In genomic region chr11:97885296-97885915, GRCm38 (mm10) we compare ENCODE assay signal across 12 mouse cellular contexts. TPM values are rescaled to one million over a fixed set of nuclear protein-coding genes. Genes with fewer than 3 reads are reported as not detected.
A peak's percentile ranks its signal among the peaks of the same experiment; 100 is the strongest.
DNase-seq lines count a peak whose midpoint lies in the region; ATAC-seq and TF ChIP-seq lines count a peak whose summit lies in the region.
"Had no signal": no experiment of that assay in that cellular context is flagged by ENCODE, and none has a peak within 500 bp of the region (broad histone marks: within the 10 kb centered on the region; RNA-seq: fewer than 3 reads in every experiment).

No protein-coding gene starts in this region.

- no peak overlapping the region for H3K4me2 ChIP-seq in forebrain, embryonic 13.5 days
- peak overlapping the region; percentile 72 for H3K4me2 ChIP-seq in liver, embryonic 11.5 days
- no peak overlapping the region for H3K4me2 ChIP-seq in liver, postnatal 0 days (ENCODE audit: low read depth, low read length)
- no peak overlapping the region for H3K4me2 ChIP-seq in limb, embryonic 15.5 days

- peak overlapping the region; percentile 68; the same call in 1 of the 2 replicates for H3K4me3 ChIP-seq in forebrain, embryonic 10.5 days
- H3K4me3 ChIP-seq in forebrain, embryonic 13.5 days = no peak overlapping the region
- H3K4me3 ChIP-seq in liver, embryonic 11.5 days (ENCODE audit: low read depth, low read length) = peak overlapping the region; percentile 61; the same call in 1 of the 2 replicates
- H3K4me3 ChIP-seq in liver, postnatal 0 days (ENCODE audit: low read depth, low read length) = no peak overlapping the region
- no peak overlapping the region for H3K4me3 ChIP-seq in limb, embryonic 15.5 days

- no peak for TF ChIP-seq CTCF in liver, postnatal 0 days (IDR thresholded peaks at IDR 0.05; ENCODE audit: low read depth)

- ATAC-seq in forebrain, embryonic 13.5 days = no peak
- no peak for ATAC-seq in liver, embryonic 11.5 days (replicated peaks; ENCODE audit: low FRiP score)
- ATAC-seq in liver, postnatal 0 days = no peak
- no peak for ATAC-seq in limb, embryonic 15.5 days (ENCODE audit: insufficient number of reproducible peaks, low FRiP score, low TSS enrichment, low read depth)

- H3K36me3 ChIP-seq in forebrain, embryonic 10.5 days (replicated peaks) = no peaks in the 10 kb centered on the region
- no peaks in the 10 kb centered on the region for H3K36me3 ChIP-seq in forebrain, embryonic 13.5 days (ENCODE audit: poor library complexity, severe bottlenecking)
- H3K36me3 ChIP-seq in liver, embryonic 11.5 days (ENCODE audit: control insufficient read depth, insufficient read depth, low read length) = no peaks in the 10 kb centered on the region
- H3K36me3 ChIP-seq in liver, postnatal 0 days (replicated peaks; ENCODE audit: insufficient read depth, low read length) = no peaks in the 10 kb centered on the region
- H3K36me3 ChIP-seq in limb, embryonic 15.5 days = no peaks in the 10 kb centered on the region
- H3K36me3 ChIP-seq: forebrain, embryonic 12.5 days had no signal

- H3K27me3 ChIP-seq in forebrain, embryonic 10.5 days (ENCODE audit: poor library complexity, severe bottlenecking) = no peaks in the 10 kb centered on the region
- H3K27me3 ChIP-seq in forebrain, embryonic 13.5 days = no peaks in the 10 kb centered on the region
- no peaks in the 10 kb centered on the region for H3K27me3 ChIP-seq in liver, embryonic 11.5 days (replicated peaks; ENCODE audit: control insufficient read depth, insufficient read depth, low read length)
- no peaks in the 10 kb centered on the region for H3K27me3 ChIP-seq in liver, postnatal 0 days (ENCODE audit: insufficient read depth, low read length)
- H3K27me3 ChIP-seq in limb, embryonic 15.5 days = no peaks in the 10 kb centered on the region
- H3K27me3 ChIP-seq: forebrain, embryonic 12.5 days had no signal

- DNase-seq in forebrain, embryonic 10.5 days (ENCODE audit: extremely low spot score, low spot score) = no peak
- DNase-seq in liver, embryonic 11.5 days (ENCODE audit: low spot score) = no peak
- DNase-seq in liver, postnatal 0 days = no peak
- DNase-seq in ES-CJ7 (ENCODE audit: low read depth, low spot score) = peak; percentile 19
- DNase-seq in layer of hippocampus, adult 8-10 months (ENCODE audit: low spot score in 2 of 2) = no peak
- no peak for DNase-seq in gastrocnemius, adult 8-10 months (ENCODE audit: low spot score in 2 of 2)
- DNase-seq: cerebellum, adult 9-10 months; gastrocnemius, adult 2 months; lung, embryonic 14.5 days had no signal

- peaks cover 6% of the 10 kb centered on the region for H3K4me1 ChIP-seq in forebrain, embryonic 10.5 days
- H3K4me1 ChIP-seq in forebrain, embryonic 13.5 days = no peaks in the 10 kb centered on the region; the same call in 1 of the 2 replicates
- H3K4me1 ChIP-seq in liver, embryonic 11.5 days (replicated peaks; ENCODE audit: control insufficient read depth, insufficient read depth, low read length) = peaks cover 3% of the 10 kb centered on the region
- peaks cover 4% of the 10 kb centered on the region; the same call in 1 of the 2 replicates for H3K4me1 ChIP-seq in liver, postnatal 0 days (ENCODE audit: insufficient read depth)
- no peaks in the 10 kb centered on the region for H3K4me1 ChIP-seq in limb, embryonic 15.5 days

- H3K9ac ChIP-seq in forebrain, embryonic 13.5 days = no peak overlapping the region
- peak overlapping the region; percentile 54; the same call in 1 of the 2 replicates for H3K9ac ChIP-seq in liver, embryonic 11.5 days (ENCODE audit: low read depth, low read length)
- no peak overlapping the region for H3K9ac ChIP-seq in liver, postnatal 0 days (replicated peaks)
- no peak overlapping the region for H3K9ac ChIP-seq in limb, embryonic 15.5 days
- H3K9ac ChIP-seq: forebrain, embryonic 12.5 days had no signal

- no peak for TF ChIP-seq EP300 in liver, postnatal 0 days (IDR thresholded peaks at IDR 0.05; ENCODE audit: low read depth)

- 0 out of 2 replicates have a peak overlapping the region, but pooled peaks have one; percentile 91 for H3K27ac ChIP-seq in forebrain, embryonic 10.5 days
- no peak overlapping the region; the same call in 1 of the 2 replicates for H3K27ac ChIP-seq in forebrain, embryonic 13.5 days
- no peak overlapping the region for H3K27ac ChIP-seq in liver, embryonic 11.5 days (ENCODE audit: low read depth, low read length)
- no peak overlapping the region for H3K27ac ChIP-seq in liver, postnatal 0 days (ENCODE audit: low read depth)
- peak overlapping the region; percentile 89; the same call in 1 of the 2 replicates for H3K27ac ChIP-seq in limb, embryonic 15.5 days

- no peaks in the 10 kb centered on the region for H3K9me3 ChIP-seq in forebrain, embryonic 10.5 days
- H3K9me3 ChIP-seq in forebrain, embryonic 13.5 days (replicated peaks) = no peaks in the 10 kb centered on the region
- H3K9me3 ChIP-seq in liver, embryonic 11.5 days (ENCODE audit: control insufficient read depth, low read length) = no peaks in the 10 kb centered on the region
- no peaks in the 10 kb centered on the region for H3K9me3 ChIP-seq in liver, postnatal 0 days (ENCODE audit: low read length)
- H3K9me3 ChIP-seq in limb, embryonic 15.5 days = no peaks in the 10 kb centered on the region
- H3K9me3 ChIP-seq: forebrain, embryonic 12.5 days had no signal

- WGBS in forebrain, embryonic 10.5 days = 93% methylated on average over 2 of the region's 2 CpGs
- 97% methylated on average over 2 of the region's 2 CpGs for WGBS in forebrain, embryonic 13.5 days
- WGBS in liver, embryonic 11.5 days = 84% methylated on average over 2 of the region's 2 CpGs
- 88% methylated on average over 2 of the region's 2 CpGs for WGBS in liver, postnatal 0 days (ENCODE audit: insufficient replicate concordance)
- 94% methylated on average over 2 of the region's 2 CpGs for WGBS in limb, embryonic 15.5 days

RNA-seq across cellular contexts. Expression of gene Fbxo47, which starts 1.5 kb away (rescaled TPM):
- 0.64 and 0.91 TPM in 2 replicates for polyA plus RNA-seq in forebrain, embryonic 10.5 days (2016; fragmentation: Nextera tagmentation; extraction: Ambion mirVana)
- polyA plus RNA-seq in forebrain, embryonic 13.5 days (2015; fragmentation: Nextera tagmentation; extraction: Ambion mirVana) = 0.78 and 1.4 TPM in 2 replicates
- polyA plus RNA-seq in liver, embryonic 11.5 days (2014; fragmentation: Nextera tagmentation; extraction: Ambion mirVana) = 1.1 TPM in 2 replicates
- polyA plus RNA-seq in liver, postnatal 0 days (2015; fragmentation: Nextera tagmentation; extraction: Ambion mirVana) = 0.26 and 0.27 TPM in 2 replicates
- polyA plus RNA-seq in limb, embryonic 15.5 days (2015; fragmentation: Nextera tagmentation; extraction: Ambion mirVana) = 0.26 and 0.74 TPM in 2 replicates
- 1 to 10 TPM; 1.9 to 4.6 (median 2.4) TPM for total RNA-seq in layer of hippocampus, adult 8-10 months (2022)
- under 1 TPM in 3 of 4 experiments, not detected in 1; 0.15 to 0.48 (median 0.46) TPM for total RNA-seq in gastrocnemius, adult 8-10 months (2022)

RNA-seq across cellular contexts. Expression of gene B230217C12Rik, which starts 44.8 kb away (rescaled TPM):
- 13.3 and 15.9 TPM in 2 replicates for polyA plus RNA-seq in forebrain, embryonic 10.5 days (2016; fragmentation: Nextera tagmentation; extraction: Ambion mirVana)
- 17.4 and 18.7 TPM in 2 replicates for polyA plus RNA-seq in forebrain, embryonic 13.5 days (2015; fragmentation: Nextera tagmentation; extraction: Ambion mirVana)
- polyA plus RNA-seq in liver, embryonic 11.5 days (2014; fragmentation: Nextera tagmentation; extraction: Ambion mirVana) = 3.7 and 5.4 TPM in 2 replicates
- 0.25 and 0.28 TPM in 2 replicates for polyA plus RNA-seq in liver, postnatal 0 days (2015; fragmentation: Nextera tagmentation; extraction: Ambion mirVana)
- polyA plus RNA-seq in limb, embryonic 15.5 days (2015; fragmentation: Nextera tagmentation; extraction: Ambion mirVana) = 4.5 and 5.3 TPM in 2 replicates
- total RNA-seq in layer of hippocampus, adult 8-10 months (2022) = 10 to 100 TPM; 58.6 to 70.2 (median 68.1) TPM
- total RNA-seq in gastrocnemius, adult 8-10 months (2022) = under 1 TPM; 0.19 to 0.51 (median 0.32) TPM

Comparison
In these comparisons a context has a peak if more than half of its experiments do, and no peak if none do; other contexts are left out.
1. H3K27ac ChIP-seq: peak in forebrain, embryonic 10.5 days (single experiment) and limb, embryonic 15.5 days (single experiment); none in forebrain, embryonic 13.5 days (single experiment), liver, embryonic 11.5 days (single experiment) and liver, postnatal 0 days (single experiment).
2. H3K4me3 ChIP-seq: peak in forebrain, embryonic 10.5 days (single experiment) and liver, embryonic 11.5 days (single experiment); none in forebrain, embryonic 13.5 days (single experiment), liver, postnatal 0 days (single experiment) and limb, embryonic 15.5 days (single experiment).